Mouse (Mus musculus) subcutaneous adipose tissue, adult 2 months (tissue): ENCODE data around the gene Cln3. TPM values are rescaled to one million over a fixed set of nuclear protein-coding genes. Genes with fewer than 3 reads are reported as not detected.

Experiments used
- polyA plus RNA-seq: library from polyadenylated mRNA; depleted of rRNA; stranded (reverse); fragments of >200 nt; gene quantifications from 2 replicates; pipeline ENCODE4 v1.2.3, GENCODE M21; 2012; ENCODE audit warnings: low replicate concordance; rRNA removed

Cln3 gene
- polyA plus RNA-seq: 62.6 and 86.0 TPM in 2 replicates

GRCm38 (mm10) chr7:126585717-126586116 lies at the start of gene Cln3:
TSS of gene Cln3 (minus strand) at chr7:126585817.

GRCm38 (mm10) chr7:126630824-126631518 lies 45.4 kb upstream of the Cln3 start, which contains the start of gene Nupr1:
TSS of gene Nupr1 (minus strand) at chr7:126630861.

GRCm38 (mm10) chr7:126594862-126595561 lies 9.4 kb upstream of the Cln3 start, which contains the start of gene Il27:
TSS of gene Il27 (minus strand) at chr7:126594941.

DNA sequence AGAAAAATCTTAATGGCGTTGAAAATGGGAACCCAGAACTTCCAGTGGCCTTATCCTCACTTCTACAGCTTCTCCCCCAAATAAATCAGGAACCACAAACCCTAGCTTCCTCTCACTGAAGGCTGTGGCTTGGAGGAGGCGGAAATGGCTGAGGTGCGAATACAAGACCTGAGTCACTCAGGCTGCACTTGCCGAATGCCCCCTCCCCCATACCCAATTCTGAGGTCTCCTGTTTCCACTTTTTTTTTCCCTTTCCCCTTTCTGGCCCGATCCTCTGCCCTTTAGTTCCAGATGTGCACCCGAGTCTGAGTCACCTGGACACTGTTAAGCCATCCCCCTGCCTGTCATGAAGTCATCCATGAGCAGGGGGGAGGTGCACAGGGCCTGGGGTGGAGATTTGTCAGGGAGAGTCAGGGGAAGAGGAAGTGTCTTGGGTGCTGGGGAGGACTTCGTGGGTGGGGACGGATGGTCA lies 1.1 kb downstream of the Cln3 start, which contains the start of gene Apobr:
TSS of gene Apobr (plus strand) at position 437 of the 472 bp plus-strand sequence.

GRCm38 (mm10) chr7:126566094-126566765 lies 19.4 kb downstream of the Cln3 start, which contains the start of gene Eif3c:
TSS of gene Eif3c (minus strand) at chr7:126566411.

Other genes starting within 250 kb of the Cln3 start
- 2.7 and 3.0 TPM in 2 replicates for gene Lat, start 216.2 kb downstream of the Cln3 start, polyA plus RNA-seq
- 152 and 215 TPM in 2 replicates for gene Spns1, start 208.4 kb downstream of the Cln3 start, polyA plus RNA-seq
- 4.8 and 9.1 TPM in 2 replicates for gene Nfatc2ip, start 189.1 kb downstream of the Cln3 start, polyA plus RNA-seq
- 0.46 and 1.2 TPM in 2 replicates for gene Cd19, start 170.9 kb downstream of the Cln3 start, polyA plus RNA-seq
- gene Rabep2, start 157.1 kb downstream of the Cln3 start, polyA plus RNA-seq: 24.8 and 29.5 TPM in 2 replicates
- 0.07 and 0.54 TPM in 2 replicates for gene Atp2a1, start 122.7 kb downstream of the Cln3 start, polyA plus RNA-seq
- gene Sh2b1, start 110.4 kb downstream of the Cln3 start, polyA plus RNA-seq: 51.5 and 81.0 TPM in 2 replicates
- gene Tufm, start 98.5 kb downstream of the Cln3 start, polyA plus RNA-seq: 126 and 142 TPM in 2 replicates
- gene Atxn2l, start 82.4 kb downstream of the Cln3 start, polyA plus RNA-seq: 95.1 and 150 TPM in 2 replicates
- gene Eif3c, start 19.4 kb downstream of the Cln3 start, polyA plus RNA-seq: 113 and 137 TPM in 2 replicates
- 15.7 and 20.1 TPM in 2 replicates for gene Apobr, start 875 bp downstream of the Cln3 start, polyA plus RNA-seq
- 0.27 and 0.28 TPM in 2 replicates for gene Il27, start 9.1 kb upstream of the Cln3 start, polyA plus RNA-seq
- 50.9 and 128 TPM in 2 replicates for gene Nupr1, start 45.0 kb upstream of the Cln3 start, polyA plus RNA-seq
- 42.4 and 47.9 TPM in 2 replicates for gene Sgf29, start 63.5 kb upstream of the Cln3 start, polyA plus RNA-seq
- gene Sult1a1, start 90.6 kb upstream of the Cln3 start, polyA plus RNA-seq: 134 and 428 TPM in 2 replicates
- gene Bola2, start 109.6 kb upstream of the Cln3 start, polyA plus RNA-seq: 46.0 and 59.1 TPM in 2 replicates
- gene Slx1b, start 110.0 kb upstream of the Cln3 start, polyA plus RNA-seq: 25.3 and 25.7 TPM in 2 replicates
- 53.1 and 109 TPM in 2 replicates for gene Coro1a, start 122.0 kb upstream of the Cln3 start, polyA plus RNA-seq
- 300 and 302 TPM in 2 replicates for gene Mapk3, start 173.8 kb upstream of the Cln3 start, polyA plus RNA-seq
- 87.6 and 213 TPM in 2 replicates for gene Gdpd3, start 180.5 kb upstream of the Cln3 start, polyA plus RNA-seq
- gene Ypel3, start 191.1 kb upstream of the Cln3 start, polyA plus RNA-seq: 325 and 329 TPM in 2 replicates
- 3.3 and 4.2 TPM in 2 replicates for gene Tbx6, start 195.7 kb upstream of the Cln3 start, polyA plus RNA-seq
- 140 and 221 TPM in 2 replicates for gene Ppp4c, start 206.7 kb upstream of the Cln3 start, polyA plus RNA-seq
- gene Fam57b, start 211.9 kb upstream of the Cln3 start, polyA plus RNA-seq: 18.0 and 75.6 TPM in 2 replicates
- not detected in 2 replicates for gene 4930451I11Rik, start 245.8 kb upstream of the Cln3 start, polyA plus RNA-seq